Mouse (Mus musculus) adrenal gland, adult 2 months (tissue): ENCODE results near the gene Agap1. TPM values are rescaled to one million over a fixed set of nuclear protein-coding genes. Genes with fewer than 3 reads are reported as not detected.

Experiments
- DNase-seq: peaks from one replicate; pipeline ENCODE4 v3.0.0; 2021
- polyA plus RNA-seq: library from polyadenylated mRNA; depleted of rRNA; stranded (reverse); fragments of >200 nt; gene quantifications from 2 replicates; pipeline ENCODE4 v1.2.3, GENCODE M21; 2012
- total RNA-seq, 2 experiments: library from RNA; stranded (reverse); gene quantifications; 2 replicates each; pipeline ENCODE4 v1.2.3; 2021

The Agap1 gene
- total and polyA plus RNA-seq, 3 experiments: 11.3 to 61.6 (median 46.2) TPM

GRCm38 (mm10) chr1:89544094-89544493 is 89.5 kb downstream of the Agap1 start:
- no peak for DNase-seq

GRCm38 (mm10) chr1:89545099-89545498 is 90.5 kb downstream of the Agap1 start:
- no peak for DNase-seq

DNA sequence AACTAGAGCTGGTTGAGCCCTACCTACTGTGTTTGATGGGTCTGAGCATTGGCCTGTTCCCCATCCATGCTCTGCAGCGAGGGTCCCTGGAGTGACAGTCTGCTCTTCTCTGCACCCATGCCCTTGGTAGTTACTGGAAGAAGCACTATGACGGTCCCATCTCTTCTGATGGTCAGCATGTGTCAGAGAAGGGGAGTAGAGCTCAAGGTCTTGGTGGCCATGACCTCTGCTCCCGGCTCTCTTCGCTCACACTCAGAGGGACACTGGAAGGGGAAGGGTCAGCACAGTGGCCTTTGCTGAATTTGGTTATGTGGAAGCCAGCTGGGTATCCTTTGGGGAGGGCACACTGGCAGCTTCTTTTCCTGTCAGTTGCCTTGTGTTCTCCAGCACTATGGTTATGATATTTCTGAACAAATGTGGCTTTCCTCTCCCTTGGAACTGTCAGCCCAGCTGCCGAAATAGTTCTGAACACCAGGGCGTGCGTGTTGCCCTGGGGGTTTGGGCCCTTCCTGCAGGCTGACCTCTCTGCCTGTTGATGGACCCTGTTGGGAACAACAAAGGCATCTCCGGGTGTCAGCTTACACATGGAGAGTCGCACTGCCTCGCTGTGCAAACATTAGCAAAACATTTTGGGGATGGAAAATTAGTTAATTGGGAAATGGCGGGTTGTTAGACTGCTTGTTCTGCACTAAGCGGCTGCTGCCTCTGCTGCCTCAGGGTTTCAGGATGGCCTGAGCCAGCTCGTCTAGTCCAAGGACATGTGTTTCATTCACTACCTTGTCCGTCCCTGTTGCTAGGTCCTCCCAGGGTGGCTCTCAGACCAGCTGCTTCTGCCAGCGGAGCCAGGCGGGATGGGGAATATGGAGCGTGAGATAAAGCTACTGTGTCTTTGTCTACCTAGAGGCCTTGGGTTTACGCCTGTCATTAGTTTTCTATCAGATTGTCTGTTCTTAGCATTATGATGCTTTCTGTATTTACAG is 93.2 kb downstream of the Agap1 start:
- DNase-seq: peak; percentile 59

GRCm38 (mm10) chr1:89550061-89550869 is 95.7 kb downstream of the Agap1 start:
- no peak for DNase-seq

DNA sequence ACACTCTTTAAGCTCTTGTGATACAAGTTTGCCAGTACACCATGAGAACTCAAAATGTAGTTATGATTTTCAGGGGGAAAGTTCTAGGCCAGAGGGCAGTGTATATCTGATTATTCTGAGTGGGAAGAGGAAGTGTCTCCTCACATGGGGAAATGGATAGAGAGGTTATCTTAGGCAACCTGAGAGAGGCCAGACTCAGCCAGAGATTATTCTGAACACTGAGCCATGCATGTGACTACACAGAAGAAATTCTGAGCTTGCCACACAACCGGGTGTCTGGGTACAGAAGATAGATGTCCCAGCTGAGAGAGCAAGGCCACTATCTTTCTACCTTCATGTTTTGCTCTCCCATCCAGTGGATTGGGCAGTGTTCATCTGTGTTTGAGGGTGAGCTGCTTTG is 97.9 kb downstream of the Agap1 start:
- DNase-seq: no peak

- DNase-seq: no peak
These were observed 99.2 kb downstream of the Agap1 start for GRCm38 (mm10) chr1:89553791-89554190.

DNA sequence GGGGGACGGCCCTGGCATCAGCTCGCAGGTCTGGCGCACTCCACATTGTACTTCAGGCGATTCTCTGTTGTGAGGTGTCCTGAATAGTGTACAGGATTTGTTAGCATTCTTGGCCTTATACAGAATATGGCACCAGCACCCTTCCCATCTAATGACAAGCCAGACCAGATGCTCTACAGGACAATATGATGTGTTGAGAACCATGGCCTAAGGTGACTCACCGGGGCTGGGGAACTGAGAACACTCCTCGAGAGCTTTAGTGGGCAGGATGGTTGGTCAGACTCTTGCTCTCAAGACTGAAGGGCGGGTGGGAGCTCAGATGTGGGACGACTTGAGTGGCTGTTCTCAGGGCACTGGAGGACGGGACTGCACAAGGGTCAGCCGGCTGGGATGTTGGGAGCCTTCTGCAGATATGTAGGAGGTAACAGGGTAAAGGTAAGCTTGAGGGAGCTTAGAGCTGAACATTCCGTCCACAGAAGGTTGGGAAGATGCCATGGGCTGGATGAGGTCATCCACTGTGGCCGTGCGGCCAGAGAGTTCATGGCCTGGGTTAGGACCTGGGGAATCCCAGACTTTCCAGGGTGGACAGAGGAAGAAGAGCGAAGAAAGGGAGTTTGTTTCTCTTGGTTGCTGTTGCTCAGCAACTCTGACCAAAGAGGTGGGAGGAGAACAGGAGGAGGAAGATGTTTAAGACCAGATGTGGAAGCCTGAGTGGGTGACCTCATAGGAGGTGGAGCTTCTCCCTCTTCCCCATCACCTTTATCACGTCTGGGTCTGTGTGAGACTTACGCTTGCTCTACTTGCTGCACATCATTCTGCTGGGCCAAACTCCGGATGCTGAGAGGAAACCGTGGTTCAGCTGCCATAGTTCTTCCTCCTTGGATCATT is 100.6 kb downstream of the Agap1 start:
- DNase-seq: peak; percentile 66

DNA sequence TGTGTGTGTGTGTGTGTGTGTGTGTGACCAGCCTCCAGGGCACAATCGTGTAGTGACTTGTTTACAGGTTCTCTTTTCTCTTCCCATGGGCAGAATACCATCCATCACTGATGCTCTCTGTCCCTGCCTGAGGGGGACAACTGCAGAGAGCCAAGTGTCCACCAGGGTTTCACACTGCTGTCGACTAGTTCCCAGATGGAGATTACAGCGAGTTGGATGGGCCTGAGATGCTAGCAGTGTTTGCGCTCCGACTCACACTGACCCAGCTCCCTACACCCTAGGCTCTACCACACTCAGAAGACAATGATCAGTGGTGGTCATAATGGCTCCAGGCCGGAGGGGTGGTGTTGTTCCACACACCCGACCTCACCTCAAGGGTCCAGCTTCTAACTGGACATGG is 101.4 kb downstream of the Agap1 start:
- no peak for DNase-seq

GRCm38 (mm10) chr1:89557401-89557800 is 102.8 kb downstream of the Agap1 start:
- DNase-seq: no peak

DNA sequence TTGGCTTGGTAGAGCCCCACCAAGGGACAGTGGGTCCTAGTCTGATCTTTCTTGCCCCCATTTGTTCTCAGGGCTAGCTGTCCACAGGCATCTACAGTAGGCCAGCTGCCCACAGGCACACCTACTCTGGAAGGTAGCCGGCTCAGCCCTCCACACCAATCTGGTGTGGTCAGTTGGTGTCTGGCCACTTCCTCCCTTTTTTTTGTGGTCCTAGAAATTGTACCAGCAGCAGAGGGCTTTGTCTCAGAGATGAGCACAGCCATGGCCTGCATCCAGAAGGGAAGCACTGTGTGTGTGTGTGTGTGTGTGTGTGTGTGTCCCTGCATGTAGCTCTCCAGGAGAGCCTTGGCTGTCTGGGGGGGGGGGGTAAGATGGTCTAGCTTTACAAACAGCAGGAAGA is 103.5 kb downstream of the Agap1 start:
- peak; percentile 43 for DNase-seq

DNA sequence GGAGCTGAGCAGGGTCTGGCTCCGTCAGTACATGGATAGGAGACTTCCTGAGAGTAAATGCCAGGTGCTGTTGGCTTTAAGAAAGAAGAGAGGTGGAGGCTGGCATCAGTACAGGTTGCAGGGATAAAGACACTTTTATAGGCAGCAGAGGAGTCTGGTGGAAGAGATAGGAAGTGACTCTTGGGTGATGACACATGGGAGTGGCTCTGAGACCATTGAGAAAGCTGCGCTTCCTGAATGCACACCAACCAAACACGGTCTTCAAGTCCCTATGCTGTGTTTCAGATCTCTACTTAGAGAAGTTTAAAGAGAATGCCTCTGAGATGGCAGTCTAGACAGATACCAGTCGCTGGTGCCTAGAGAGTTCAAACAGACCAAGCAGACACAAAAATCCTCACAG is 108.8 kb downstream of the Agap1 start:
- DNase-seq: no peak

DNA sequence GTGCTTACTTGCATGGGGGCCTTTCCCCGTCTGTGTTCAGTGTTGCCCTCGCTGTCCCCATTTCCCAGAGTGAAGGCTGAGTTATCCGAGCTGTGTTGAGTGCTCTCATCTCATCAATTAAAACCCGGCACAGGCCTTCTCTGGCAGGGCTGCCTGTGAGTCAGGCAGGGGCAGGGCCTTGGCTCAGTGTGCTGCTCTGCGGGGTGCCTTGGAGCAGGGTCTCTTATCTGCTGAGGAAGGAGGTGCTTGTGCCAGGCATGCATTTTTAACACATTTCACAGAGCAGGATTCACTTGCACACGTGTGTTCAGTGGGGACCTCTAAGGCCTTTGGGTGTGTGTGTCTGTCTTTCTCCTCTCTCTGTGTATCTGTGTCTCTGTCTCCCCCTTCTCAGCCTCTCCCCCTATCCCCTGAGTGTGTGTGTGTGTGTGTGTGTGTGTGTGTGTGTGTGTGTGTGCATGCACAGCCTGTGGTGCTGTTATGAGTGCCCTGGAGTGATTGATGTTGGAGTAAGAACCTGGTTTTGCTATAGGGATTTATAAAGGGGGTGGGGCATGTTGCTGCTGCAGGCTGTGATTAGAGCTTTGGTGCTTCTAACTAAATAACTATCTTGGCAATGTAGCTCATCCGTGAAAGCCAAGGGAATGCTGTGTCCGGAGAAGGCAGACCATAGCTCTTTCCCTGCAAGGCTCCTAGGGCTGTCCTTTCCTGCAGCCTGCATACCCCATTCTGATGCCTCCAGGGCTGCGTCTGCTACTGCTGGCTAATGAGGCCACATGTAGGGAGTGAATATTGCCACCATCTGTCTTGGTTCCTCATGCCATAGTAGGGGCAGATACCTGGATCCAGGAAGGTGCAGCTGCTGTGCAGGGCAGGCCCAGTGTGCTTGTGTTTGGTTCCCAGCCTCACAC is 112.2 kb downstream of the Agap1 start:
- DNase-seq: peak; percentile 81

GRCm38 (mm10) chr1:89568546-89569405 is 114.2 kb downstream of the Agap1 start:
- peak; percentile 44 for DNase-seq

- peak; percentile 83 for DNase-seq
These were observed 116.1 kb downstream of the Agap1 start for GRCm38 (mm10) chr1:89570522-89571299.

DNA sequence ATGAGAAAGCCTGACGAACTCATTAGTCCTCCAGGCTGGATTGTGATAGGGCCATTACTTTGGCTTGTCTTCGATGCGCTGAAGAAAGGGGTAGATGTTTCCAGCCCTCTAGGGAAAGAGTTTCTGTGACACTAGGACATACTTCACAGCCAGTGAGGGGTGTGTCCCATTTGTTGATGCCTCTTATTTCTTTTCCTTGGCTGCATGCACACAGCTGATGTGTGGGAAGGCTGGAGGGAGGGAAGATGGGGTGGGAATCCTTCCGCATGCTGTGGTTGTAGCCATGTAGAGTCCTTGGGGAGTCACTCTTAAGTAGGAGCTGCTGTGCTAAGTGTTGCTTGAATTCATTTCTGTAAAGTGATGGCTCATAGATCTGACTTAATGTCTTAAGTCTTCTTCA is 118.9 kb downstream of the Agap1 start:
- DNase-seq: no peak

GRCm38 (mm10) chr1:89574941-89575890 is 120.6 kb downstream of the Agap1 start:
- peak; percentile 69 for DNase-seq

- no peak for DNase-seq
These were observed 121.7 kb downstream of the Agap1 start for GRCm38 (mm10) chr1:89576174-89576890.
